Mouse (Mus musculus) spleen, postnatal 10 days (tissue): ENCODE data around the gene Pard3.
A peak's percentile ranks its signal among the peaks of the same experiment; 100 is the strongest.

Experiments
- DNase-seq, 2 experiments: peaks; one replicate each; pipeline ENCODE4 v3.0.0; 2021 to 2022; ENCODE audit warnings: low spot score in 2 of 2

The Pard3 gene

GRCm38 (mm10) chr8:127063551-127064360, at the start of gene Pard3:
Gene Pard3, plus strand, starts transcription at chr8:127063893.
- DNase-seq, result peak in 1 of 2 experiments; percentile 17

GRCm38 (mm10) chr8:127021830-127022229, 41.9 kb upstream of the Pard3 start:
- no peak for DNase-seq

GRCm38 (mm10) chr8:127025256-127025717, 38.4 kb upstream of the Pard3 start:
- DNase-seq, result no peak

- DNase-seq, result no peak
Measured at GRCm38 (mm10) chr8:127025775-127026174, 37.9 kb upstream of the Pard3 start.

GRCm38 (mm10) chr8:127031476-127031875, 32.2 kb upstream of the Pard3 start:
- DNase-seq, result no peak

GRCm38 (mm10) chr8:127038928-127039327, 24.8 kb upstream of the Pard3 start:
- DNase-seq, result no peak

- DNase-seq, result no peak
Measured at GRCm38 (mm10) chr8:127049996-127050395, 13.7 kb upstream of the Pard3 start.

- no peak for DNase-seq
Measured at GRCm38 (mm10) chr8:127052132-127052531, 11.6 kb upstream of the Pard3 start.

GRCm38 (mm10) chr8:127055081-127055480, 8.6 kb upstream of the Pard3 start:
- no peak for DNase-seq

GRCm38 (mm10) chr8:127058759-127059158, 4.9 kb upstream of the Pard3 start:
- DNase-seq, result no peak

- DNase-seq, result no peak
Measured at GRCm38 (mm10) chr8:127059826-127060225, 3.9 kb upstream of the Pard3 start.

GRCm38 (mm10) chr8:127064361-127065112, 844 bp downstream of the Pard3 start:
- no peak for DNase-seq

GRCm38 (mm10) chr8:127065113-127065473, 1.4 kb downstream of the Pard3 start:
- DNase-seq, result no peak

- no peak for DNase-seq
Measured at GRCm38 (mm10) chr8:127065791-127066190, 2.1 kb downstream of the Pard3 start.

- no peak for DNase-seq
Measured at GRCm38 (mm10) chr8:127066501-127066900, 2.8 kb downstream of the Pard3 start.

GRCm38 (mm10) chr8:127068719-127069118, 5.0 kb downstream of the Pard3 start:
- no peak for DNase-seq

- no peak for DNase-seq
Measured at GRCm38 (mm10) chr8:127070225-127070624, 6.5 kb downstream of the Pard3 start.

GRCm38 (mm10) chr8:127073052-127073618, 9.4 kb downstream of the Pard3 start:
- DNase-seq, result no peak

- DNase-seq, result no peak
Measured at GRCm38 (mm10) chr8:127076511-127076910, 12.8 kb downstream of the Pard3 start.

GRCm38 (mm10) chr8:127079244-127079805, 15.6 kb downstream of the Pard3 start:
- DNase-seq, result no peak

- no peak for DNase-seq
Measured at GRCm38 (mm10) chr8:127081297-127081696, 17.6 kb downstream of the Pard3 start.

- no peak for DNase-seq
Measured at GRCm38 (mm10) chr8:127082486-127082885, 18.8 kb downstream of the Pard3 start.
